ENCODE assay signal across 26 mouse cellular contexts in the genomic region with DNA sequence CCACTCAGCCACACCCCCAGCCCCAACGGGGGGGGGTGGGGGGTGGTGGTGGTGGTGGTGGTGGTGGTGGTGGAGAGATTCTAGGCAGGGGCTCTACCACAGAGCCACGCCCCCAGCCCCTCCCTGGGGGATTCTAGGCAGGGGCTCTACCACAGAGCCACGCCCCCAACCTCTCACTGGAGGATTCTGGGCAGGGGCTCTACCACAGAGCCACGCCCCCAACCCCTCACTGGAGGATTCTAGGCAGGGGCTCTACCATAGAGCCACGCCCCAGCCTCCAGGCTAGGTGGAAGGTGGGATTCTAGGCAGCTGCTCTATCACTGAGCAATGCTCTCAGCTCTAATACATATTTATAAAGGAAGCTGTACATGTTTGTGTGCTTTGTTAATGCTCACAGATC.
"Had no signal": no experiment of that assay in that cellular context is flagged by ENCODE, and none has a peak within 500 bp of the region (broad histone marks: within the 10 kb centered on the region; RNA-seq: fewer than 3 reads in every experiment).

No protein-coding gene starts in this region.

- H3K27me3 ChIP-seq: heart, embryonic 13.5 days; kidney, embryonic 15.5 days; limb, embryonic 13.5 days; limb, embryonic 15.5 days had no signal

- H3K4me3 ChIP-seq: gastrocnemius, adult 2 months; heart, adult 2 months; heart, embryonic 13.5 days; heart, embryonic 15.5 days; kidney, embryonic 15.5 days; limb, embryonic 13.5 days; limb, embryonic 15.5 days; liver, embryonic 12.5 days had no signal

- H3K9me3 ChIP-seq: heart, embryonic 15.5 days; kidney, embryonic 15.5 days; limb, embryonic 15.5 days; liver, embryonic 12.5 days had no signal

- H3K9ac ChIP-seq: heart, embryonic 13.5 days; heart, embryonic 15.5 days; hindbrain, embryonic 14.5 days; kidney, embryonic 15.5 days; limb, embryonic 13.5 days; limb, embryonic 15.5 days; liver, embryonic 12.5 days had no signal

- H3K27ac ChIP-seq: gastrocnemius, adult 2 months; heart, adult 2 months; heart, embryonic 13.5 days; heart, embryonic 15.5 days; hindbrain, embryonic 14.5 days; kidney, embryonic 15.5 days; kidney, postnatal 0 days; limb, embryonic 13.5 days; limb, embryonic 15.5 days; liver, embryonic 12.5 days had no signal

- ATAC-seq: hindbrain, embryonic 16.5 days; intestine, embryonic 16.5 days; liver, embryonic 12.5 days had no signal

- H3K4me2 ChIP-seq: heart, embryonic 11.5 days; heart, embryonic 13.5 days; heart, embryonic 15.5 days; hindbrain, embryonic 14.5 days; kidney, embryonic 15.5 days; limb, embryonic 13.5 days; limb, embryonic 15.5 days; liver, embryonic 12.5 days had no signal

- H3K36me3 ChIP-seq: heart, embryonic 13.5 days; heart, embryonic 15.5 days; kidney, embryonic 15.5 days; limb, embryonic 13.5 days; limb, embryonic 15.5 days; liver, embryonic 12.5 days had no signal

- DNase-seq: gastrocnemius, adult 2 months; gastrocnemius, postnatal 10 days; gastrocnemius, postnatal 36 days; heart, adult 11 months; heart, adult 2 months; heart, postnatal 14 days; heart, postnatal 36 days; kidney, adult 11 months; kidney, adult 2 months; kidney, adult 9 months; kidney, postnatal 14 days; kidney, postnatal 36 days; layer of hippocampus, adult 9-11 months; layer of hippocampus, postnatal 36 days; left cerebral cortex, postnatal 4 days had no signal

- H3K4me1 ChIP-seq: heart, embryonic 13.5 days; heart, embryonic 15.5 days; kidney, embryonic 15.5 days; limb, embryonic 13.5 days; limb, embryonic 15.5 days; liver, embryonic 12.5 days had no signal
